Mouse (Mus musculus): ENCODE measurements around the gene Zfp36l2. TPM values are rescaled to one million over a fixed set of nuclear protein-coding genes. Genes with fewer than 3 reads are reported as not detected.
"Not testable (repeated sequence)": the region's sequence is repeated elsewhere in the genome, so short reads cannot be mapped to it uniquely, and the experiment has no call there.

The Zfp36l2 gene
- polyA plus RNA-seq, 1 experiment from 2014 or later, result 25.5 TPM

DNA sequence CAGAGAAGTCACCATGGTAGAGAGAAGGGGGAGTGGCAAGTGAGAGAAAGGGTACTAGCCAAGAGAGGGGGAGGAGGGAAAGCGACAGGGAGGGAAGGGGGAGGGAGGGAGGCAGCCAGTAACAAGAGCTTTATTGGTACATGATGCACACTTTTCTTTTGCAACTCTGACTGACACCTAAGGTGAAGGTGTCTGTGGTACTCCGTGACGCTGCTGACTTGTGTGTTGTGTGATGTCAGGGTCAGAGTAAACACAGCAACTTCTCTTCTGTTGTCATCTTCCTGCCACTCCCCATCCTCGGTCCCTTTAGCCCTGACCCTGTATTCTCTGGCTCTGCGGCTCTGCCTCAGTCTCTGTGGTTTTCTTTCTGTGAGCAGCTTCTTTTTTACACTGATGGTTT, 38.5 kb upstream of the Zfp36l2 start:
- DNase-seq (ENCODE audit: low spot score) (no peak), ATAC-seq (ENCODE audit: low read depth) (no peak)
- H3K4me1 ChIP-seq (ENCODE audit: control insufficient read depth, insufficient read depth, low read length), result no peaks in the 10 kb centered on the region
- peaks cover 72% of the 10 kb centered on the region for H3K36me3 ChIP-seq (ENCODE audit: control insufficient read depth, insufficient read depth, low read length)
- no peak overlapping the region for H3K27ac ChIP-seq (replicated peaks; ENCODE audit: low read depth, low read length)
- no peaks in the 10 kb centered on the region for H3K27me3 ChIP-seq (replicated peaks; ENCODE audit: control insufficient read depth, insufficient read depth, low read length)
- no peak overlapping the region for H3K9ac ChIP-seq (ENCODE audit: low read depth, low read length)
- no peak overlapping the region for H3K4me2 ChIP-seq (ENCODE audit: low read depth, low read length)
- H3K4me3 ChIP-seq (ENCODE audit: low read depth, low read length), result no peak overlapping the region
- 62% methylated on average over 5 of the region's 5 CpGs for WGBS
- H3K9me3 ChIP-seq (ENCODE audit: control insufficient read depth, low read length), result no peaks in the 10 kb centered on the region

- Histone ChIP-seq H3K27ac (replicated peaks; ENCODE audit: low read depth, low read length) (no peak overlapping the region), H3K9ac (ENCODE audit: low read depth, low read length) (no peak overlapping the region), H3K4me1 (ENCODE audit: control insufficient read depth, insufficient read depth, low read length) (no peaks in the 10 kb centered on the region), H3K9me3 (ENCODE audit: control insufficient read depth, low read length) (no peaks in the 10 kb centered on the region), H3K4me3 (ENCODE audit: low read depth, low read length) (no peak overlapping the region), H3K27me3 (replicated peaks; ENCODE audit: control insufficient read depth, insufficient read depth, low read length) (no peaks in the 10 kb centered on the region), H3K4me2 (ENCODE audit: low read depth, low read length) (no peak overlapping the region), H3K36me3 (ENCODE audit: control insufficient read depth, insufficient read depth, low read length) (peaks cover 75% of the 10 kb centered on the region)
- ATAC-seq (ENCODE audit: low read depth), result no peak
- WGBS, result 69% methylated on average over 15 of the region's 15 CpGs
- no peak for DNase-seq (ENCODE audit: low spot score)
Observed at GRCm38 (mm10) chr17:84224217-84224887, 36.6 kb upstream of the Zfp36l2 start.

GRCm38 (mm10) chr17:84218841-84219240, 31.1 kb upstream of the Zfp36l2 start:
- 100% methylated on average over 2 of the region's 2 CpGs for WGBS
- peaks cover 41% of the 10 kb centered on the region for H3K36me3 ChIP-seq (ENCODE audit: control insufficient read depth, insufficient read depth, low read length)
- not testable (repeated sequence) for H3K4me2 ChIP-seq (ENCODE audit: low read depth, low read length); H3K4me1 ChIP-seq (ENCODE audit: control insufficient read depth, insufficient read depth, low read length); ATAC-seq (ENCODE audit: low read depth); H3K9ac ChIP-seq (ENCODE audit: low read depth, low read length); H3K27ac ChIP-seq (replicated peaks; ENCODE audit: low read depth, low read length); H3K4me3 ChIP-seq (ENCODE audit: low read depth, low read length); H3K9me3 ChIP-seq (ENCODE audit: control insufficient read depth, low read length); H3K27me3 ChIP-seq (replicated peaks; ENCODE audit: control insufficient read depth, insufficient read depth, low read length); DNase-seq (ENCODE audit: low spot score)

GRCm38 (mm10) chr17:84217696-84218095, 29.9 kb upstream of the Zfp36l2 start:
- no peak for ATAC-seq (ENCODE audit: low read depth)
- H3K4me1 ChIP-seq (ENCODE audit: control insufficient read depth, insufficient read depth, low read length), result no peaks in the 10 kb centered on the region
- DNase-seq (ENCODE audit: low spot score), result no peak
- 82% methylated on average over 3 of the region's 3 CpGs for WGBS
- no peak overlapping the region for H3K9ac ChIP-seq (ENCODE audit: low read depth, low read length)
- no peak overlapping the region for H3K27ac ChIP-seq (replicated peaks; ENCODE audit: low read depth, low read length)
- no peaks in the 10 kb centered on the region for H3K9me3 ChIP-seq (ENCODE audit: control insufficient read depth, low read length)
- peaks cover 35% of the 10 kb centered on the region for H3K36me3 ChIP-seq (ENCODE audit: control insufficient read depth, insufficient read depth, low read length)
- no peak overlapping the region for H3K4me2 ChIP-seq (ENCODE audit: low read depth, low read length)
- no peaks in the 10 kb centered on the region for H3K27me3 ChIP-seq (replicated peaks; ENCODE audit: control insufficient read depth, insufficient read depth, low read length)
- no peak overlapping the region for H3K4me3 ChIP-seq (ENCODE audit: low read depth, low read length)

GRCm38 (mm10) chr17:84215264-84215960, 27.7 kb upstream of the Zfp36l2 start:
- Histone ChIP-seq H3K4me1 (ENCODE audit: control insufficient read depth, insufficient read depth, low read length) (no peaks in the 10 kb centered on the region), H3K9ac (ENCODE audit: low read depth, low read length) (no peak overlapping the region), H3K4me3 (ENCODE audit: low read depth, low read length) (no peak overlapping the region), H3K27me3 (replicated peaks; ENCODE audit: control insufficient read depth, insufficient read depth, low read length) (no peaks in the 10 kb centered on the region), H3K36me3 (ENCODE audit: control insufficient read depth, insufficient read depth, low read length) (peaks cover 19% of the 10 kb centered on the region), H3K9me3 (ENCODE audit: control insufficient read depth, low read length) (no peaks in the 10 kb centered on the region), H3K4me2 (ENCODE audit: low read depth, low read length) (no peak overlapping the region), H3K27ac (replicated peaks; ENCODE audit: low read depth, low read length) (no peak overlapping the region)
- WGBS, result 78% methylated on average over 6 of the region's 6 CpGs
- ATAC-seq (ENCODE audit: low read depth) (no peak), DNase-seq (ENCODE audit: low spot score) (no peak)

DNA sequence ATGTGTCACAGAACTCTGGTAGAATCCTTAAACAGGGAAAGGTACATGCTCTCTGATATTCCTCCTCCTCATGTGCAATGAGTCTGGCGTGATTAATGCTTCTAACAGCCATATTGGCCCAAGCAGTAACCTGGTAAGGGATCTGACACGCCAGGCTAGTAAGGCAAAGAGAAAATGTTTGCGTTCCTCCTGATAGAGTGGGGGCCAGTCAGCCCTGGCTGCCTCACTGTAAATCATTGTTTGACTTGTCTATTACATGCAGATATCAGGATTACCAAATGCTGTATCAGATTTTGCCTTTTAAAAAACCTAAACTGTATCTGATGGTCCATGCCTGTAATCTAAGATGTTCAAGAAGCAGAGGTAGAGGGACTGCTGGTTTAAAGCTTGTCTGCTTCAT, 25.7 kb upstream of the Zfp36l2 start:
- WGBS, result 69% methylated on average over 3 of the region's 3 CpGs
- H3K4me3 ChIP-seq (ENCODE audit: low read depth, low read length), result no peak overlapping the region
- no peaks in the 10 kb centered on the region for H3K4me1 ChIP-seq (ENCODE audit: control insufficient read depth, insufficient read depth, low read length)
- no peak overlapping the region for H3K9ac ChIP-seq (ENCODE audit: low read depth, low read length)
- no peaks in the 10 kb centered on the region for H3K9me3 ChIP-seq (ENCODE audit: control insufficient read depth, low read length)
- no peak for ATAC-seq (ENCODE audit: low read depth)
- no peak overlapping the region for H3K4me2 ChIP-seq (ENCODE audit: low read depth, low read length)
- peaks cover 7% of the 10 kb centered on the region; the same call in 1 of the 2 replicates for H3K36me3 ChIP-seq (ENCODE audit: control insufficient read depth, insufficient read depth, low read length)
- no peak overlapping the region for H3K27ac ChIP-seq (replicated peaks; ENCODE audit: low read depth, low read length)
- DNase-seq (ENCODE audit: low spot score), result no peak
- no peaks in the 10 kb centered on the region for H3K27me3 ChIP-seq (replicated peaks; ENCODE audit: control insufficient read depth, insufficient read depth, low read length)

GRCm38 (mm10) chr17:84207611-84208010, 19.9 kb upstream of the Zfp36l2 start:
- DNase-seq (ENCODE audit: low spot score) (no peak), ATAC-seq (ENCODE audit: low read depth) (no peak)
- peaks cover 15% of the 10 kb centered on the region; the same call in 1 of the 2 replicates for H3K4me1 ChIP-seq (ENCODE audit: control insufficient read depth, insufficient read depth, low read length)
- H3K9me3 ChIP-seq (ENCODE audit: control insufficient read depth, low read length), result no peaks in the 10 kb centered on the region
- H3K27me3 ChIP-seq (replicated peaks; ENCODE audit: control insufficient read depth, insufficient read depth, low read length), result no peaks in the 10 kb centered on the region
- peaks cover 9% of the 10 kb centered on the region; the same call in 1 of the 2 replicates for H3K36me3 ChIP-seq (ENCODE audit: control insufficient read depth, insufficient read depth, low read length)
- H3K9ac ChIP-seq (ENCODE audit: low read depth, low read length), result no peak overlapping the region
- no peak overlapping the region for H3K27ac ChIP-seq (replicated peaks; ENCODE audit: low read depth, low read length)
- no peak overlapping the region for H3K4me3 ChIP-seq (ENCODE audit: low read depth, low read length)
- 89% methylated on average over 3 of the region's 3 CpGs for WGBS
- no peak overlapping the region for H3K4me2 ChIP-seq (ENCODE audit: low read depth, low read length)

- H3K27ac ChIP-seq (replicated peaks; ENCODE audit: low read depth, low read length), result no peak overlapping the region
Observed at GRCm38 (mm10) chr17:84206239-84206638, 18.5 kb upstream of the Zfp36l2 start.

More at GRCm38 (mm10) chr17:84206239-84206638, 18.5 kb upstream of the Zfp36l2 start:
- no peaks in the 10 kb centered on the region for H3K27me3 ChIP-seq (replicated peaks; ENCODE audit: control insufficient read depth, insufficient read depth, low read length)
- DNase-seq (ENCODE audit: low spot score) (peak; percentile 76), ATAC-seq (ENCODE audit: low read depth) (peak; percentile 77)
- H3K4me3 ChIP-seq (ENCODE audit: low read depth, low read length), result no peak overlapping the region
- H3K9me3 ChIP-seq (ENCODE audit: control insufficient read depth, low read length), result no peaks in the 10 kb centered on the region
- 0 out of 2 replicates have a peak, but pooled peaks cover 6% of the 10 kb centered on the region for H3K36me3 ChIP-seq (ENCODE audit: control insufficient read depth, insufficient read depth, low read length)
- peaks cover 15% of the 10 kb centered on the region; the same call in 1 of the 2 replicates for H3K4me1 ChIP-seq (ENCODE audit: control insufficient read depth, insufficient read depth, low read length)
- 73% methylated on average over 3 of the region's 3 CpGs for WGBS
- H3K9ac ChIP-seq (ENCODE audit: low read depth, low read length), result no peak overlapping the region
- H3K4me2 ChIP-seq (ENCODE audit: low read depth, low read length), result no peak overlapping the region
